Mouse (Mus musculus): Measurements from ENCODE around the gene Mras. TPM values are rescaled to one million over a fixed set of nuclear protein-coding genes. Genes with fewer than 3 reads are reported as not detected.

Mras gene
- total and polyA plus RNA-seq, 3 experiments, result 0.17 TPM; not detected in 2

GRCm38 (mm10) chr9:99338293-99338692 lies 98.9 kb downstream of the Mras start:
- TF ChIP-seq CTCF (IDR thresholded peaks at IDR 0.05 in 2 of 3, conservative IDR thresholded peaks at IDR 0.05 in 1 of 3; ENCODE audit: control insufficient read depth in 1 of 3, insufficient read depth in 1 of 3, low read depth in 2 of 3, low read length in 3 of 3, poor library complexity in 1 of 3, severe bottlenecking in 1 of 3), result no peak
- no peak for TF ChIP-seq MYB (IDR thresholded peaks at IDR 0.05; ENCODE audit: low read depth, low read length)
- TF ChIP-seq RCOR1 (IDR thresholded peaks at IDR 0.05; ENCODE audit: low read depth, low read length), result no peak
- TF ChIP-seq GABPA (IDR thresholded peaks at IDR 0.05; ENCODE audit: low read depth, low read length), result no peak
- no peak for TF ChIP-seq MXI1 (IDR thresholded peaks at IDR 0.05; ENCODE audit: low read depth, low read length)
- no peak for TF ChIP-seq MAZ (IDR thresholded peaks at IDR 0.05; ENCODE audit: low read depth, low read length)
- no peak for TF ChIP-seq BHLHE40 (IDR thresholded peaks at IDR 0.05; ENCODE audit: borderline replicate concordance, low read depth, low read length)
- TF ChIP-seq USF2 (IDR thresholded peaks at IDR 0.05; ENCODE audit: borderline replicate concordance in 1 of 2, insufficient read depth in 1 of 2, low read depth in 1 of 2, low read length in 2 of 2), result no peak
- no peak for TF ChIP-seq MAFK (IDR thresholded peaks at IDR 0.05; ENCODE audit: borderline replicate concordance, low read depth, low read length)
- no peak overlapping the region for H3K4me3 ChIP-seq (ENCODE audit: control insufficient read depth in 1 of 2, insufficient read depth in 1 of 2, low read depth in 2 of 2, low read length in 2 of 2)
- H3K79me2 ChIP-seq (ENCODE audit: control insufficient read depth, insufficient read depth, low read length, poor library complexity), result no peaks in the 10 kb centered on the region
- no peak overlapping the region for H3K27ac ChIP-seq (ENCODE audit: control insufficient read depth, low read depth, low read length)
- H3K9ac ChIP-seq (ENCODE audit: control insufficient read depth, low read depth, low read length, poor library complexity, severe bottlenecking), result no peak overlapping the region
- H3K9me3 ChIP-seq (replicated peaks; ENCODE audit: insufficient read depth, low read length), result no peaks in the 10 kb centered on the region
- H3K27me3 ChIP-seq (ENCODE audit: control insufficient read depth in 1 of 2, insufficient read depth in 2 of 2, low read length in 2 of 2), result peaks cover 0 to 4% of the 10 kb centered on the region in 2 experiments; a peak in 1 of 4 replicates
- H3K36me3 ChIP-seq (ENCODE audit: control insufficient read depth in 1 of 2, insufficient read depth in 2 of 2, low read length in 2 of 2), result peaks cover 0 to 6% of the 10 kb centered on the region in 2 experiments; a peak in 2 of 4 replicates
- DNase-seq (ENCODE audit: low read depth, low spot score), result no peak
- H3K4me1 ChIP-seq (ENCODE audit: control insufficient read depth in 1 of 2, insufficient read depth in 2 of 2, low read length in 2 of 2), result peaks cover 4 to 12% of the 10 kb centered on the region in 2 experiments; a peak in 2 of 4 replicates

GRCm38 (mm10) chr9:99336538-99336937 lies 100.6 kb downstream of the Mras start:
- H3K36me3 ChIP-seq (ENCODE audit: control insufficient read depth in 1 of 2, insufficient read depth in 2 of 2, low read length in 2 of 2), result peaks cover 0 to 2% of the 10 kb centered on the region in 2 experiments; a peak in 1 of 4 replicates
- H3K79me2 ChIP-seq (ENCODE audit: control insufficient read depth, insufficient read depth, low read length, poor library complexity), result no peaks in the 10 kb centered on the region
- H3K4me1 ChIP-seq (ENCODE audit: control insufficient read depth in 1 of 2, insufficient read depth in 2 of 2, low read length in 2 of 2), result peaks cover under 1 to 2% of the 10 kb centered on the region in 2 experiments; a peak in 2 of 4 replicates
- H3K4me3 ChIP-seq (ENCODE audit: control insufficient read depth in 1 of 2, insufficient read depth in 1 of 2, low read depth in 2 of 2, low read length in 2 of 2), result no peak overlapping the region
- no peak for DNase-seq (ENCODE audit: low read depth, low spot score)
- H3K27me3 ChIP-seq (ENCODE audit: control insufficient read depth in 1 of 2, insufficient read depth in 2 of 2, low read length in 2 of 2), result peaks cover 0 to 4% of the 10 kb centered on the region in 2 experiments; a peak in 1 of 4 replicates
- no peaks in the 10 kb centered on the region for H3K9me3 ChIP-seq (replicated peaks; ENCODE audit: insufficient read depth, low read length)
- no peak overlapping the region for H3K27ac ChIP-seq (ENCODE audit: control insufficient read depth, low read depth, low read length)
- no peak for TF ChIP-seq KAT2A (conservative IDR thresholded peaks at IDR 0.05; ENCODE audit: low read depth, low read length)
- TF ChIP-seq ZC3H11A (IDR thresholded peaks at IDR 0.05; ENCODE audit: low read depth, low read length), result no peak
- no peak for TF ChIP-seq ZKSCAN1 (IDR thresholded peaks at IDR 0.05; ENCODE audit: low read depth, low read length)
- no peak for TF ChIP-seq CHD1 (IDR thresholded peaks at IDR 0.05; ENCODE audit: low read depth, low read length)
- no peak for TF ChIP-seq MAX (IDR thresholded peaks at IDR 0.05; ENCODE audit: low read length)
- no peak for TF ChIP-seq POLR2A (IDR thresholded peaks at IDR 0.05; ENCODE audit: control insufficient read depth in 1 of 2, insufficient read depth in 1 of 2, low read depth in 1 of 2, low read length in 2 of 2, poor library complexity in 1 of 2)
- no peak for TF ChIP-seq MAFK (IDR thresholded peaks at IDR 0.05; ENCODE audit: borderline replicate concordance, low read depth, low read length)
- no peak for TF ChIP-seq POLR2AphosphoS5 (IDR thresholded peaks at IDR 0.05; ENCODE audit: borderline replicate concordance, low read depth, low read length)
- no peak for TF ChIP-seq MYB (IDR thresholded peaks at IDR 0.05; ENCODE audit: low read depth, low read length)
- TF ChIP-seq NELFE (IDR thresholded peaks at IDR 0.05; ENCODE audit: low read depth, low read length), result no peak
- no peak for TF ChIP-seq ETS1 (IDR thresholded peaks at IDR 0.05; ENCODE audit: low read depth, low read length)
- no peak for TF ChIP-seq POLR2AphosphoS2 (IDR thresholded peaks at IDR 0.05; ENCODE audit: low read length)
- TF ChIP-seq GABPA (IDR thresholded peaks at IDR 0.05; ENCODE audit: low read depth, low read length), result no peak
- TF ChIP-seq ZMIZ1 (IDR thresholded peaks at IDR 0.05; ENCODE audit: low read depth, low read length), result no peak
- no peak for TF ChIP-seq CTCF (IDR thresholded peaks at IDR 0.05 in 2 of 3, conservative IDR thresholded peaks at IDR 0.05 in 1 of 3; ENCODE audit: control insufficient read depth in 1 of 3, insufficient read depth in 1 of 3, low read depth in 2 of 3, low read length in 3 of 3, poor library complexity in 1 of 3, severe bottlenecking in 1 of 3)
- TF ChIP-seq CHD2 (IDR thresholded peaks at IDR 0.05; ENCODE audit: low read length), result no peak
- TF ChIP-seq RAD21 (IDR thresholded peaks at IDR 0.05; ENCODE audit: low read depth, low read length), result no peak
- no peak for TF ChIP-seq BHLHE40 (IDR thresholded peaks at IDR 0.05; ENCODE audit: borderline replicate concordance, low read depth, low read length)
- H3K9ac ChIP-seq (ENCODE audit: control insufficient read depth, low read depth, low read length, poor library complexity, severe bottlenecking), result no peak overlapping the region
